Mouse (Mus musculus): ENCODE data around the gene Appl2.
"Not testable (repeated sequence)": the region's sequence is repeated elsewhere in the genome, so short reads cannot be mapped to it uniquely, and the experiment has no call there.

Gene Appl2

GRCm38 (mm10) chr10:83648131-83649020, at the start of gene Appl2:
Gene Appl2, minus strand, starts transcription at chr10:83648738.
- peak; percentile 59 for DNase-seq (ENCODE audit: low read depth, low spot score)

- DNase-seq (ENCODE audit: low read depth, low spot score), result no peak
Measured at GRCm38 (mm10) chr10:83696226-83696625, 47.7 kb upstream of the Appl2 start.

- no peak for DNase-seq (ENCODE audit: low read depth, low spot score)
Measured at GRCm38 (mm10) chr10:83692175-83692895, 43.8 kb upstream of the Appl2 start.

GRCm38 (mm10) chr10:83688215-83688614, 39.7 kb upstream of the Appl2 start:
- DNase-seq (ENCODE audit: low read depth, low spot score), result peak; percentile 9

- DNase-seq (ENCODE audit: low read depth, low spot score), result no peak
Measured at GRCm38 (mm10) chr10:83681334-83681733, 32.8 kb upstream of the Appl2 start.

GRCm38 (mm10) chr10:83666556-83666955, 18.0 kb upstream of the Appl2 start:
- DNase-seq (ENCODE audit: low read depth, low spot score), result no peak

GRCm38 (mm10) chr10:83661925-83662324, 13.4 kb upstream of the Appl2 start:
- no peak for DNase-seq (ENCODE audit: low read depth, low spot score)

- no peak for DNase-seq (ENCODE audit: low read depth, low spot score)
Measured at GRCm38 (mm10) chr10:83660605-83661004, 12.1 kb upstream of the Appl2 start.

- no peak for DNase-seq (ENCODE audit: low read depth, low spot score)
Measured at GRCm38 (mm10) chr10:83654591-83654990, 6.1 kb upstream of the Appl2 start.

GRCm38 (mm10) chr10:83652205-83652866, 3.8 kb upstream of the Appl2 start:
- DNase-seq (ENCODE audit: low read depth, low spot score), result not testable (repeated sequence)

- DNase-seq (ENCODE audit: low read depth, low spot score), result no peak
Measured at GRCm38 (mm10) chr10:83649037-83649436, 499 bp upstream of the Appl2 start.

- DNase-seq (ENCODE audit: low read depth, low spot score), result no peak
Measured at GRCm38 (mm10) chr10:83646351-83646885, 2.1 kb downstream of the Appl2 start.

GRCm38 (mm10) chr10:83645716-83645990, 2.9 kb downstream of the Appl2 start:
- no peak for DNase-seq (ENCODE audit: low read depth, low spot score)

- no peak for DNase-seq (ENCODE audit: low read depth, low spot score)
Measured at GRCm38 (mm10) chr10:83644865-83645715, 3.4 kb downstream of the Appl2 start.

GRCm38 (mm10) chr10:83644167-83644566, 4.4 kb downstream of the Appl2 start:
- peak; percentile 8 for DNase-seq (ENCODE audit: low read depth, low spot score)

- DNase-seq (ENCODE audit: low read depth, low spot score), result no peak
Measured at GRCm38 (mm10) chr10:83641641-83642040, 6.9 kb downstream of the Appl2 start.

GRCm38 (mm10) chr10:83639881-83640386, 8.6 kb downstream of the Appl2 start:
- no peak for DNase-seq (ENCODE audit: low read depth, low spot score)

GRCm38 (mm10) chr10:83637295-83637694, 11.2 kb downstream of the Appl2 start:
- no peak for DNase-seq (ENCODE audit: low read depth, low spot score)

GRCm38 (mm10) chr10:83636191-83636590, 12.3 kb downstream of the Appl2 start:
- DNase-seq (ENCODE audit: low read depth, low spot score), result no peak

- DNase-seq (ENCODE audit: low read depth, low spot score), result peak; percentile 37
Measured at GRCm38 (mm10) chr10:83634461-83634860, 14.1 kb downstream of the Appl2 start.

- DNase-seq (ENCODE audit: low read depth, low spot score), result no peak
Measured at GRCm38 (mm10) chr10:83632806-83633374, 15.6 kb downstream of the Appl2 start.
